ENCODE assay signal across 8 mouse cellular contexts in genomic region chr15:96476359-96476758, GRCm38 (mm10). TPM values are rescaled to one million over a fixed set of nuclear protein-coding genes. Genes with fewer than 3 reads are reported as not detected.
DNase-seq lines count a peak whose midpoint lies in the region; ATAC-seq and TF ChIP-seq lines count a peak whose summit lies in the region.

No protein-coding gene starts in this region.

- H3K9ac ChIP-seq in embryonic facial prominence, embryonic 11.5 days (replicated peaks; ENCODE audit: low read length) = no peak overlapping the region
- H3K9ac ChIP-seq in liver, embryonic 14.5 days (replicated peaks) = no peak overlapping the region

- no peak overlapping the region for H3K27ac ChIP-seq in embryonic facial prominence, embryonic 11.5 days (replicated peaks; ENCODE audit: low read depth, low read length)
- no peak overlapping the region for H3K27ac ChIP-seq in heart, embryonic 10.5 days
- H3K27ac ChIP-seq in liver, embryonic 14.5 days = no peak overlapping the region
- no peak overlapping the region for H3K27ac ChIP-seq in thymus, adult 2 months (ENCODE audit: control insufficient read depth, insufficient read depth, low read length)

- peak; percentile 80 for ATAC-seq in CD4-positive, CD25-positive, alpha-beta regulatory T cell, adult 4 months
- ATAC-seq in embryonic facial prominence, embryonic 11.5 days (replicated peaks; ENCODE audit: insufficient number of reproducible peaks, low FRiP score, low TSS enrichment, low read depth) = 0 out of 2 replicates have a peak, but pooled peaks have one; percentile 47
- ATAC-seq in liver, embryonic 14.5 days (ENCODE audit: insufficient read depth) = peak; percentile 59; the same call in 1 of the 2 replicates

- no peak overlapping the region for H3K4me3 ChIP-seq in embryonic facial prominence, embryonic 11.5 days (ENCODE audit: low read depth, low read length)
- no peak overlapping the region for H3K4me3 ChIP-seq in heart, embryonic 10.5 days
- no peak overlapping the region for H3K4me3 ChIP-seq in liver, embryonic 14.5 days (ENCODE audit: insufficient read depth in 1 of 2, low read depth in 2 of 2, low read length in 2 of 2)
- H3K4me3 ChIP-seq in thymus, adult 2 months (ENCODE audit: control insufficient read depth, insufficient read depth, low read length) = no peak overlapping the region

- TF ChIP-seq POLR2A in thymus, adult 2 months (IDR thresholded peaks at IDR 0.05; ENCODE audit: control insufficient read depth, extremely low read depth, insufficient read depth, low read length, poor library complexity) = no peak

- no peaks in the 10 kb centered on the region for H3K36me3 ChIP-seq in embryonic facial prominence, embryonic 11.5 days (replicated peaks; ENCODE audit: control insufficient read depth, insufficient read depth, low read depth, low read length)
- no peaks in the 10 kb centered on the region for H3K36me3 ChIP-seq in heart, embryonic 10.5 days
- H3K36me3 ChIP-seq in liver, embryonic 14.5 days (replicated peaks; ENCODE audit: control insufficient read depth, insufficient read depth, low read depth) = no peaks in the 10 kb centered on the region
- no peaks in the 10 kb centered on the region for H3K36me3 ChIP-seq in thymus, adult 2 months (ENCODE audit: control insufficient read depth, insufficient read depth, low read length)

- no peak overlapping the region for H3K4me2 ChIP-seq in embryonic facial prominence, embryonic 11.5 days (ENCODE audit: low read depth, low read length)
- H3K4me2 ChIP-seq in liver, embryonic 14.5 days (ENCODE audit: low read depth) = no peak overlapping the region

- no peaks in the 10 kb centered on the region for H3K4me1 ChIP-seq in embryonic facial prominence, embryonic 11.5 days (ENCODE audit: control insufficient read depth, insufficient read depth, low read length)
- no peaks in the 10 kb centered on the region; the same call in 1 of the 2 replicates for H3K4me1 ChIP-seq in heart, embryonic 10.5 days
- no peaks in the 10 kb centered on the region for H3K4me1 ChIP-seq in liver, embryonic 14.5 days (replicated peaks; ENCODE audit: control insufficient read depth in 2 of 2, insufficient read depth in 2 of 2, low read length in 1 of 2)
- no peaks in the 10 kb centered on the region for H3K4me1 ChIP-seq in thymus, adult 2 months (replicated peaks; ENCODE audit: control insufficient read depth, insufficient read depth, low read length)

- peak; percentile 97 for TF ChIP-seq CTCF in liver, embryonic 14.5 days (IDR thresholded peaks at IDR 0.05; ENCODE audit: low read depth)
- peak; percentile 96 for TF ChIP-seq CTCF in thymus, adult 2 months (IDR thresholded peaks at IDR 0.05; ENCODE audit: borderline replicate concordance, control insufficient read depth, extremely low read depth, insufficient read depth, low read length, poor library complexity)

- H3K9me3 ChIP-seq in embryonic facial prominence, embryonic 11.5 days (replicated peaks; ENCODE audit: control insufficient read depth, low read length) = no peaks in the 10 kb centered on the region
- H3K9me3 ChIP-seq in heart, embryonic 10.5 days = no peaks in the 10 kb centered on the region
- H3K9me3 ChIP-seq in liver, embryonic 14.5 days (ENCODE audit: control insufficient read depth, low read length) = no peaks in the 10 kb centered on the region

- no peaks in the 10 kb centered on the region for H3K27me3 ChIP-seq in embryonic facial prominence, embryonic 11.5 days (ENCODE audit: control insufficient read depth, insufficient read depth, low read length)
- H3K27me3 ChIP-seq in heart, embryonic 10.5 days (ENCODE audit: insufficient read depth, poor library complexity, severe bottlenecking) = no peaks in the 10 kb centered on the region
- no peaks in the 10 kb centered on the region for H3K27me3 ChIP-seq in liver, embryonic 14.5 days (ENCODE audit: control insufficient read depth, insufficient read depth, low read length)
- H3K27me3 ChIP-seq in thymus, adult 2 months (ENCODE audit: control insufficient read depth, insufficient read depth, low read length) = no peaks in the 10 kb centered on the region

- 7% methylated on average over 7 of the region's 7 CpGs for WGBS in embryonic facial prominence, embryonic 11.5 days
- WGBS in heart, embryonic 10.5 days = 9% methylated on average over 7 of the region's 7 CpGs
- 9% methylated on average over 7 of the region's 7 CpGs for WGBS in liver, embryonic 14.5 days (ENCODE audit: insufficient replicate concordance)
- 27% methylated on average over 7 of the region's 7 CpGs for WGBS in thymus, adult 2 months

- peak; percentile 94 for DNase-seq in adrenal gland, postnatal 25 days
- peak; percentile 87 for DNase-seq in embryonic facial prominence, embryonic 11.5 days (ENCODE audit: low spot score)
- peak; percentile 90 for DNase-seq in heart, embryonic 10.5 days (ENCODE audit: low spot score)
- peak; percentile 91 for DNase-seq in kidney, postnatal 14 days
- peak in 1 of 3 experiments; percentile 49 for DNase-seq in liver, embryonic 14.5 days (ENCODE audit: low read depth in 3 of 3, low spot score in 3 of 3)
- peak; percentile 96 for DNase-seq in ovary, postnatal 10 days (ENCODE audit: low spot score)
- DNase-seq in thymus, adult 2 months = peak; percentile 91

- no peak for TF ChIP-seq EP300 in liver, embryonic 14.5 days (IDR thresholded peaks at IDR 0.05; ENCODE audit: low read depth)

RNA-seq across cellular contexts. Expression of gene Scaf11, which starts 15.7 kb away (rescaled TPM):
- polyA plus RNA-seq in CD4-positive, CD25-positive, alpha-beta regulatory T cell, adult 4 months (2017; shearing (Covaris generic)) = 10 to 100 TPM; 42.4 to 45.3 TPM
- 83.2 and 90.0 TPM in 2 replicates for total RNA-seq in adrenal gland, postnatal 25 days (2021)
- 123 and 138 TPM in 2 replicates for polyA plus RNA-seq in embryonic facial prominence, embryonic 11.5 days (2014; fragmentation: Nextera tagmentation; extraction: Ambion mirVana)
- 77.2 and 93.0 TPM in 2 replicates for polyA plus RNA-seq in heart, embryonic 10.5 days (2016; fragmentation: Nextera tagmentation; extraction: Ambion mirVana)
- polyA plus RNA-seq in liver, embryonic 14.5 days (2012; rRNA removed) = 11.8 and 19.4 TPM in 2 replicates
- 37.1 and 37.9 TPM in 2 replicates for polyA plus RNA-seq in liver, embryonic 14.5 days (2014; fragmentation: Nextera tagmentation; extraction: Ambion mirVana)
- 32.4 and 38.3 TPM in 2 replicates for polyA plus RNA-seq in thymus, adult 2 months (2012; rRNA removed)
